7 mouse cellular contexts compared by ENCODE assay signal in the genomic region with DNA sequence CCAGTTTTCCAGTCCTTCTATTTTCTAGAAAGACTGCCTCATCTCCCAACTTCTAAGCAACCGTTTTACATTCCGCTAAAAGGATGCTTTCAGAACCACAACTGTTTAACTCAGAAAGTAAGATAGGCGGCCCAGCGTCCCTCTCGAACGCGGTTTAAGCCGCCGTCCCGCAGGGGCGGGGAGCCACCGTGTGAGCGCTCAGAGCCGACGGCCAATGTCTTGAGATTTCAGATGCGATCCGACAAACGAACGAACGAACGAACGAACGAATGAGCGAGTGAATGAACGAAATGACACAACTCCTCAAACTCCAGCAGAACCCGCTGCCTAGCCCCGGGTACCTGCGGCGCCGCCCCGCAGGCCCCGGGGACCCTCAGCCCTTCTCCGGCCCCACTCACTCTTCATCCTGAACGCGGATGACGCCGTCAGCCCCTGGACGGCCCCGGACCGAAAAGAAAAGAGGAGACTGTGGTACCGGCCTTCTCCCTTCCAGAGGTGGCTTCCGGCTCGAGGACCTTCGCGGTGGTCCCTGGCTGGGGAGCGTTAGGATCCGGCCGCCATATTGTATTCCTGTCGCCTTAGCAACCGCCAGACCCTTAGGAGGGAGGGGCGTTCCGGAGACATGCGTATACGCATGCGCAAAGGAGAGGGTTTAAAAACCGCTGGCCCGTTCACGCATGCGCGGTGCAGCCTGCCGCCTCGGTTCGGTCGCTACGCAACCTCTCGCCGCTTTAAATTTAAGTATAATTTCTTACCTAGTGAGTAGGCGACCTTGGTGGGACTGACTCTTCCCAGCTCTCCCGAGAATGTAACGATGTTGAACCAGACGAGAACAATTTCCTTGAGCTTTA. TPM values are rescaled to one million over a fixed set of nuclear protein-coding genes. Genes with fewer than 3 reads are reported as not detected.
DNase-seq lines count a peak whose midpoint lies in the region; ATAC-seq and TF ChIP-seq lines count a peak whose summit lies in the region.

A gene (minus strand): TSS at position 592 of the 851 bp plus-strand sequence.

- peak within 1 kb of the TSS; percentile 76 for H3K4me3 ChIP-seq in embryonic facial prominence, embryonic 11.5 days (ENCODE audit: low read depth, low read length)
- peak within 1 kb of the TSS; percentile 78 for H3K4me3 ChIP-seq in kidney, adult 2 months (ENCODE audit: insufficient read depth, low read depth, low read length)
- peak within 1 kb of the TSS; percentile 75 for H3K4me3 ChIP-seq in limb, embryonic 12.5 days (replicated peaks)
- peak within 1 kb of the TSS; percentile 67 for H3K4me3 ChIP-seq in midbrain, embryonic 15.5 days
- peak within 1 kb of the TSS; percentile 87 for H3K4me3 ChIP-seq in spleen, adult 2 months (ENCODE audit: extremely low read depth, insufficient read depth, insufficient read length)

- DNase-seq in adrenal gland, postnatal 14 days, result peak; percentile 98
- peak; percentile 98 for DNase-seq in embryonic facial prominence, embryonic 11.5 days (ENCODE audit: low spot score)
- peak; percentile 96 to 99 for DNase-seq in heart, adult 18-20 months
- peak; percentile 96 for DNase-seq in kidney, adult 2 months
- DNase-seq in spleen, adult 2 months (ENCODE audit: low read depth in 1 of 2, low spot score in 2 of 2), result peak; percentile 83 to 93

- H3K27ac ChIP-seq in embryonic facial prominence, embryonic 11.5 days (replicated peaks; ENCODE audit: low read depth, low read length), result no peak within 1 kb of the TSS
- H3K27ac ChIP-seq in kidney, adult 2 months (ENCODE audit: insufficient read depth, low read depth, low read length), result peak within 1 kb of the TSS; percentile 1; the same call in 1 of the 2 replicates
- 0 out of 2 replicates have a peak within 1 kb of the TSS, but pooled peaks have one; percentile 29 for H3K27ac ChIP-seq in limb, embryonic 12.5 days
- peak within 1 kb of the TSS; percentile 71 for H3K27ac ChIP-seq in midbrain, embryonic 15.5 days
- no peak within 1 kb of the TSS for H3K27ac ChIP-seq in spleen, adult 2 months (ENCODE audit: insufficient read depth, low read length)

- H3K4me1 ChIP-seq in embryonic facial prominence, embryonic 11.5 days (ENCODE audit: control insufficient read depth, insufficient read depth, low read length), result no peaks in the 10 kb centered on the region; the same call in 1 of the 2 replicates
- peaks cover 5% of the 10 kb centered on the region; the same call in 1 of the 2 replicates for H3K4me1 ChIP-seq in kidney, adult 2 months (ENCODE audit: control insufficient read depth, insufficient read depth, low read length)
- H3K4me1 ChIP-seq in limb, embryonic 12.5 days (replicated peaks), result peaks cover 9% of the 10 kb centered on the region
- peaks cover 40% of the 10 kb centered on the region for H3K4me1 ChIP-seq in midbrain, embryonic 15.5 days
- H3K4me1 ChIP-seq in spleen, adult 2 months (ENCODE audit: control insufficient read depth, insufficient read depth, insufficient read length), result no peaks in the 10 kb centered on the region

- peak within 1 kb of the TSS; percentile 57 for H3K4me2 ChIP-seq in embryonic facial prominence, embryonic 11.5 days (ENCODE audit: low read depth, low read length)
- H3K4me2 ChIP-seq in limb, embryonic 12.5 days, result peak within 1 kb of the TSS; percentile 68
- H3K4me2 ChIP-seq in midbrain, embryonic 15.5 days, result peak within 1 kb of the TSS; percentile 63

- no peak for TF ChIP-seq CTCF in kidney, adult 2 months (conservative IDR thresholded peaks at IDR 0.05; ENCODE audit: insufficient read depth, insufficient read length, low read depth, low read length)
- no peak for TF ChIP-seq CTCF in spleen, adult 2 months (IDR thresholded peaks at IDR 0.05; ENCODE audit: extremely low read depth, insufficient read depth, insufficient read length, insufficient replicate concordance)

- H3K36me3 ChIP-seq in embryonic facial prominence, embryonic 11.5 days (replicated peaks; ENCODE audit: control insufficient read depth, insufficient read depth, low read depth, low read length), result no peaks in the 10 kb centered on the region
- H3K36me3 ChIP-seq in kidney, adult 2 months (ENCODE audit: control insufficient read depth, insufficient read depth, low read length), result no peaks in the 10 kb centered on the region
- H3K36me3 ChIP-seq in limb, embryonic 12.5 days, result no peaks in the 10 kb centered on the region
- H3K36me3 ChIP-seq in midbrain, embryonic 15.5 days (replicated peaks), result no peaks in the 10 kb centered on the region
- no peaks in the 10 kb centered on the region for H3K36me3 ChIP-seq in spleen, adult 2 months (ENCODE audit: control insufficient read depth, insufficient read depth, low read length)

- ATAC-seq in embryonic facial prominence, embryonic 11.5 days (replicated peaks; ENCODE audit: insufficient number of reproducible peaks, low FRiP score, low TSS enrichment, low read depth), result peak; percentile 50
- peak; percentile 84 for ATAC-seq in limb, embryonic 12.5 days (ENCODE audit: insufficient number of reproducible peaks, insufficient read depth, low FRiP score, low TSS enrichment, low read depth)
- peak; percentile 90 for ATAC-seq in midbrain, embryonic 15.5 days (replicated peaks)

- H3K27me3 ChIP-seq in embryonic facial prominence, embryonic 11.5 days (ENCODE audit: control insufficient read depth, insufficient read depth, low read length), result 0 out of 2 replicates have a peak, but pooled peaks cover 2% of the 10 kb centered on the region
- no peaks in the 10 kb centered on the region for H3K27me3 ChIP-seq in kidney, adult 2 months (replicated peaks; ENCODE audit: control insufficient read depth, insufficient read depth, low read length)
- H3K27me3 ChIP-seq in limb, embryonic 12.5 days, result peaks cover 21% of the 10 kb centered on the region
- peaks cover 18% of the 10 kb centered on the region for H3K27me3 ChIP-seq in midbrain, embryonic 15.5 days (replicated peaks)
- H3K27me3 ChIP-seq in spleen, adult 2 months (ENCODE audit: control insufficient read depth, insufficient read depth, low read length), result 0 out of 2 replicates have a peak, but pooled peaks cover 3% of the 10 kb centered on the region

- no peaks in the 10 kb centered on the region for H3K9me3 ChIP-seq in embryonic facial prominence, embryonic 11.5 days (replicated peaks; ENCODE audit: control insufficient read depth, low read length)
- no peaks in the 10 kb centered on the region for H3K9me3 ChIP-seq in limb, embryonic 12.5 days
- no peaks in the 10 kb centered on the region for H3K9me3 ChIP-seq in midbrain, embryonic 15.5 days

- TF ChIP-seq POLR2A in kidney, adult 2 months (IDR thresholded peaks at IDR 0.05; ENCODE audit: low read depth, low read length), result no peak
- no peak for TF ChIP-seq POLR2A in spleen, adult 2 months (IDR thresholded peaks at IDR 0.05; ENCODE audit: low read depth, low read length)

- peak within 1 kb of the TSS; percentile 64 for H3K9ac ChIP-seq in embryonic facial prominence, embryonic 11.5 days (replicated peaks; ENCODE audit: low read length)
- peak within 1 kb of the TSS; percentile 60 for H3K9ac ChIP-seq in limb, embryonic 12.5 days (replicated peaks)
- peak within 1 kb of the TSS; percentile 62 for H3K9ac ChIP-seq in midbrain, embryonic 15.5 days

- under 1% methylated on average over 71 of the region's 71 CpGs for WGBS in embryonic facial prominence, embryonic 11.5 days
- WGBS in kidney, adult 2 months, result under 1% methylated on average over 71 of the region's 71 CpGs
- under 1% methylated on average over 71 of the region's 71 CpGs for WGBS in limb, embryonic 12.5 days
- WGBS in midbrain, embryonic 15.5 days, result under 1% methylated on average over 71 of the region's 71 CpGs
- WGBS in spleen, adult 2 months, result under 1% methylated on average over 71 of the region's 71 CpGs

RNA-seq across cellular contexts. Expression of the gene that starts here (rescaled TPM):
- 0.93 and 1.9 TPM in 2 replicates for total RNA-seq in adrenal gland, postnatal 14 days (2021)
- 7.1 and 7.8 TPM in 2 replicates for polyA plus RNA-seq in embryonic facial prominence, embryonic 11.5 days (2014; fragmentation: Nextera tagmentation; extraction: Ambion mirVana)
- total RNA-seq in heart, adult 18-20 months (2021), result 1 to 10 TPM in 1 of 2 experiments, under 1 TPM in 1; 0.80 to 1.4 TPM
- polyA plus RNA-seq in kidney, adult 2 months (2012; rRNA removed), result 9.8 and 10.1 TPM in 2 replicates
- 5.7 and 6.7 TPM in 2 replicates for polyA plus RNA-seq in limb, embryonic 12.5 days (2016; fragmentation: Nextera tagmentation; extraction: Ambion mirVana)
- 17.0 and 17.2 TPM in 2 replicates for polyA plus RNA-seq in midbrain, embryonic 15.5 days (2015; fragmentation: Nextera tagmentation; extraction: Ambion mirVana)
- polyA plus RNA-seq in spleen, adult 2 months (2012; rRNA removed), result 0.32 and 0.35 TPM in 2 replicates

Comparison
In these comparisons a context has a peak if more than half of its experiments do, and no peak if none do; other contexts are left out.
1. Peak in DNase-seq and H3K4me3 ChIP-seq in spleen, adult 2 months; RNA of the gene not detected or under 1 TPM.
2. H3K27ac ChIP-seq: peak in kidney, adult 2 months (single experiment), limb, embryonic 12.5 days (single experiment) and midbrain, embryonic 15.5 days (single experiment); none in embryonic facial prominence, embryonic 11.5 days (single experiment) and spleen, adult 2 months (single experiment).
3. Peak in every context shown above with its lines, with median percentiles within 50 percentile points of each other: DNase-seq, ATAC-seq, H3K4me2 ChIP-seq, H3K4me3 ChIP-seq and H3K9ac ChIP-seq.